Mouse (Mus musculus) urinary bladder, postnatal 14 days (tissue): ENCODE results near the gene Gm21093.
"Not testable (repeated sequence)": the region's sequence is repeated elsewhere in the genome, so short reads cannot be mapped to it uniquely, and the experiment has no call there.

ENCODE experiments used
- DNase-seq: peaks from one replicate; pipeline ENCODE4 v3.0.0; 2021; ENCODE audit warnings: low spot score

Gene Gm21093

GRCm38 (mm10) chr4:42034626-42035025 is at the start of gene Gm21093:
Gm21093 (minus strand) TSS chr4:42034726.
- DNase-seq, result not testable (repeated sequence)
